Mouse (Mus musculus) 416B (cell line): ENCODE measurements around the gene Arhgef17.

Experiments
- DNase-seq: peaks from one replicate; pipeline ENCODE4 v3.0.0; 2011; ENCODE audit warnings: low read depth

Arhgef17 gene

DNA sequence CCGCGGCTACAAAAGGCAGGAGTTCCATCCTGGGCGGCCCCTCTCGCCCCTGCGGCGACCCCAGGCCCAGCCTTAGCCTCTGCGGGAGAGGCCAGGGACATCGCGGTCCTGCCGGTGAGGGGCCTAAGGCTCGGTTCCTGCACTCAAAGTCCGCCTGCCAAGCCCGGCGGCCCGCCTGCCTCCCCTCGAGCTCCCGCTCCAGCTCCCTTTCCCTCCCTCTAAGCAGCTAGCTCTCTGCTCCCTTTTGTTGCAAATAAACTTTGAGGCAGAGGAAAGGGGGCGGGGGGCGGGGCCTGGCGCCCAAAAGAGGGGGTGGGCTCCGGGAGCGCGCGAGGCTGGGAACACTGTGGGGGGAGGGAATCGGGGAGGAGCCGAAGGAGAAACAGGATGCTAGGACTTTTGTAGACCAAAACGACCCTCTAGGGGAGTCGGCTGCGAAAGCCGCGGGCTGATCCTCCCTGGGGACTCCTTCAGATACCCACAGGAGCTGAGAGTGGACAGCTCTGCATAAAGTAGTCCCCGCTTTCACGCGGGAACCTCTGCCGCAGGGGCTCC is at the start of gene Arhgef17:
TSS of gene Arhgef17 (minus strand) at position 182 of the 555 bp plus-strand sequence.
- no peak for DNase-seq

DNA sequence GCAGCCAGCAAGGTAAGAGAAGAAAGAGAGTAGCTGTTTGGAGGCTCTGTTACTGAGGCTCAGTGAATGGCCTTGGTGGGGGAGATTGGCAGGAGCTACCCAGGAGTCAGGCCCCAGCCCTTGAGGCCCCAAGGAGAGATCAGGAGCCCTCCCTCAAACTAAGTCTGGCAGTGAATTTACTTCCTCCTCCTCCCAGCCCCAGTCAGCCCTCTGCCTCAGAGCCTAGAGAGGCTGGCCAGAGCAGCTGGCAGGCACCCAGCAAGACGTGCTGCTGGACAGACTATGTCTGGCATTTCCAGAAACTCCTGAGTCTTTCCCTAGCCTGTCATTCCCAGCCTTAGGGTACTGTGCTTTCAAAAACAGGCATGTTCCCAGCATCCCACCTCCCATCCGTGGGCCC is 47.3 kb upstream of the Arhgef17 start:
- peak; percentile 54 for DNase-seq

DNA sequence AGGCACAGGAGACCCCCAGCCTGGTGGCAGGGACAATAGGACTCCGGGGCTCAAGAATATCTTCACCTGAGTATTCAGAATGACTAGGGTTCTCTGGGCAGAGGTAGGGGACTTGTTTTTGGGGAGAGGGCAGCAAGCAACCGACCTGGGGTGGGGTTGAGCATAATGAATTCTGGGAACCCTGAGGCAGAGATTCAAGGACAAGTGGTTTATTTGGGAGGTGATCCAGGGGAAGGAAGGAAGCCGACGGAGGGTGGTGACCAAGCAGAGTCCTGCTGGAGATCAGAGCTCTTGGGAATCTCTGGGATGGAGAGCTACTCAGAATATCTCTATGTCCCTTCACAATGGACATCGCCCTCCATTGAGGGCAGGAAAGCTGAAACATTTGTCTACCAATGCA is 46.3 kb upstream of the Arhgef17 start:
- no peak for DNase-seq

DNA sequence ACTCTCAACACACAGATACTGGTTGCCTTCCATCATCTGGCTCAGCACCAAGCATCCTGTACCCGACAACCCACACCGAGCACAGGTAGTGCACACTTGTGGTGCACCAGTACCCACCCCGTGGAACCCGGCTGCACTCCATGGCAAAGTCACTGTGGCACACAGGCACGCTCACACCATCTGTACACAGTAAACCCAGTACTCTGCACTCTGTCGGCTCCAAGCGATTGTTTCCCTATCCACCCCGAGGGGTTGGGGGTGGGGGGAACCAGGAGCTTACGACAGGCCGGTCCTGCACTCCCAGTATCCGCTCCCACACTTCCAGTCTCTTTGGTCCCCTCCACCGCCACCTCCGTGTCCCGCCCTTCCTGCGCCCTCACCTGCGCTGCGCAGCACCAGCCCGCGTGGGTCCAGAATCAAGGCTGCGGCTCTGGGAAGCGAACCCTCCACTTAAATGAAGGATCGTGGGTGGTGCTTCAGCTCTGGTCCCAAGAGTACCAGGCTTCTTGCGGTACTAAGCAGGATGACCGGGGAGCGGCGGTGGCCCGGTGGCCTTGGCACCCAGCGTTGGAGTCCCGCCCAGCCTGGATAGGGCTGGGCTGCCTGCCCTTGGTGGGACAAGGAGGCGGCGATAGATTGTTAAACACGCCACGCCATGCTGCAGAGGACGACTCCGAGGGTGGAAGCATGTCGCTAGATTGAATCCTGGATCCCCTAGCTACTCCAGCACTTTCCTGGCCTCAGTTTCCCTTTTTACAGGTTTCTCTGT is 42.4 kb upstream of the Arhgef17 start, which contains the start of gene P2ry6:
TSS of gene P2ry6 (minus strand) at position 515 of the 769 bp plus-strand sequence.
- no peak for DNase-seq

DNA sequence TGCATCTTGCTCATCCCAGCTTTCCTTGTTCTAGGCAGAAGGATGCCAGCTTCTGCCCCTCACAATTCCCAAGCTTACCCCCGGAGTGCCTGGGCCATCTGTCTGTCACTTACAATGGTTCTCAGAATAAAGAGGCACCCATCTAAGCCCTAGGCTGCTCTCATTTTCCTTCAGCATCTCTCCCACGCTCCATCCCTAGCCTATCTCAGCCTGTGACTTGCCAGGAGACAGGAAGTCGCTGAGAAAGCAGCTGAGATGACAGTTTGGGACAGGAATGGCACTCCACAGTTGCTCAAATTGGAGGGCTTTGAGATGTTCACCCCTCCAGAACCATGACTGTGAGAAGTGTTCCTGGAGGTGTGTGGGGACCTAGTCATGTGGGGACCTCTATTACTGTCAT is 41.0 kb upstream of the Arhgef17 start:
- no peak for DNase-seq

DNA sequence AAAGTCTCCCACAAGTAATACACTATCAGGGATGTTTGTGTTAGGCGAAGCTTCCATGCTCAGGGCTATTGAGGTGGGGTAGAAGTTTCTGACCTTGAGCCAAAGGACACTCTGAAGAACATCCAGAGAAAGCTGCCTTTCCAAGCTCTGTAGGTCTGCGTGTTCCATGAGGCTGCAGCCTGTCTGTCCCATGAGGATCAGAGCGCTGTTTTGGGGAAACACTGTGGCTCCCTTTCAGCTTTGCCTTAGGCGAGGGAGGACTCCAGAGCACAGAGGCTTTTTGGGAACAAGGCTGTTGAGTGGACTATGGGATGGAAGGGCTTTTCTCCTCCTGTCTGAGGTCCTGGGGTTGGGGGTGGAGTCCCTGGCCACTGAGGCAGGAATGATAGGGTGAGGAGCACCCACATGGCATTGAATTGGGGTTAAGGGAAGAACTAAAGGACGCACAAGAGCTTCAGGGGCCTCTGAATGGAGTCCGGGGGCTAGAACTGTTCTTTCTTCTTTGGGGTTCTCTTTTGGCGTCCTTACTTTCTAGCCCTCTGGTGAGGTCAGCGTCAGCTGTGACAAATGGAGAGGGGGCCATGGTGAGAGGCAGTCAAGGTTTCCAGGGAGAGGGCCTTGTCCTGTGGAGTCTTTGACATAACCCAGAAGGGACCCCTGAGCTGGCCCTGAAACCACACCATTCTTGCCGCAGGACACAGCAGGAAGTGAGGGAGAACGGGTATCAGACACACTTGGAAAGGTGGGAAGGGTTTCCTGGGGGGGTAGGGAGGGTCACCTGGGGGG is 37.2 kb upstream of the Arhgef17 start:
- no peak for DNase-seq

DNA sequence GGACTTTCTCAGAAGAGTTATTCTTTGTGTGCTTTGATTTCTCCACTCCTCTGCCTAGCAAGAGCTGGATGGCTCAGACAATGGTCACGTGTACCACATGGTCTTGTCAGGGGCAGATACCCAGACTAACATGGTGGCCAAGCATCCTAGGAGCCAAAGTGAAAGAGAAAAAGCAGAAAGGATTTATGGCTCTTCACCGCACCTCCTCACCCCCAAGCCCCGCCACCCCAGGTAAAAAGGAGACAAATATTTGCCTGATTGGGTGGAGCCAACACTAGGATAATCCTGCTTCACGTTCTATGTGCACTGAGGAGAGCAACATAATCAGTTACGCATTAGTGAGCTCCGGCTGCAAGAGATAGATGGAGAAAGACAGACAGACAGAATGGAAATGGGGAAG is 36.5 kb upstream of the Arhgef17 start:
- DNase-seq, result no peak

DNA sequence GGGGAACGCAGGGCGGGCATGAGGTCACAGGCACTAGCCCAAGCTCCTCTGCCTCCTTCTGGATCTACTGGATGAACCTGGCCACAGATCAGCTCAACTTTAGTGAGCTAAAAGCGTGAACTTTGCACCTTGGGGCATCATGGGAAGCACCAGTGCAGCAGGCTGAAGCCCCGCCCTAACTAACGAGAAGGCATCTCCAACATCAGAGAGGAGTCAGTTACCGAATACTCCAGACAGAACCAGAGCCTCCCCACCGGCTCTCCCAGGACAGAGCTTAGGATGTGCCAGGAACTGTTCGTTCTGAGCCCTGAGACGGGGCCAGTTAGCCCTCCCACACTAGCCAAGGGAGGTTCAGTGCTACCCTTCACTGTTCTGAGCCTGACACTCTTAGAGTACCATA is 35.9 kb upstream of the Arhgef17 start:
- no peak for DNase-seq

DNA sequence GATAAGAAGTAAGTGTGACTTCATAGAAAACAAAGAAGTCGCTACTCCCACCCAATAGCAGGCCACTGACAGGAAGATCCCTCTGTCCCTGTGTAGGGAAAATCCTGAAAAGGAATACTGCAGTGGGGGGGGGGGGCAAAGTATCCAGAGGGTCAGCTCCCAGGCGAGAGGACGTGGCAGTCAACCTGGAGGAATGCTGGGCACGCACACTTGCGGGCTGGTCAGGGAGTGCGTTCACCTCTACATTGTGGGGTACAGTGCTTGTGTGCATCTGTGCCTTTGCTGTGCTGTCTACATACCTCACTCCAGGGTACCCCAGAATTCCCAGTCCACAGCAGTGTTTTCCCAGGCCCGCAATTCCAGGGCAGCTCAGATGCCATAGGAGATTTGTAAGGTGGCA is 34.1 kb upstream of the Arhgef17 start:
- DNase-seq, result no peak

DNA sequence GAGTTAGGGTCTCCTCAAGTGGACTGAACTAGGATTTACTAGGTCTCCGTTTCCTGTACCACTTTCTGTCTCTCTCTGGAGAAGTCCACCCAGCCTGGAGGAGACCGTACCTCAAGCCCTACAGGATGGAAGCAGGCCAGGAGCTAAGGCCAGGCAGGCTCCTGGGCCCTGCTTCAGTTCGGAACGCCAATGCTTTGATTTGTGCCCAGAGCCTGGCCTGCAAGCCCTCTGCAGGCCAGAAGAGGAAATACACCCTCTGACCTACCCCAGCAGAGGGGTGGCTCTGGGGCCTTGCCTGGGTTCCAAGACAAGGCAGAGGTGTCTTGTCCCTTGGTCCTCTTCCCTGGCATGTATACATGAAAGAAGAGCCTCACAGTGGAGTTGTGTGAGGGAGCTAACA is 33.2 kb upstream of the Arhgef17 start:
- peak; percentile 48 for DNase-seq

DNA sequence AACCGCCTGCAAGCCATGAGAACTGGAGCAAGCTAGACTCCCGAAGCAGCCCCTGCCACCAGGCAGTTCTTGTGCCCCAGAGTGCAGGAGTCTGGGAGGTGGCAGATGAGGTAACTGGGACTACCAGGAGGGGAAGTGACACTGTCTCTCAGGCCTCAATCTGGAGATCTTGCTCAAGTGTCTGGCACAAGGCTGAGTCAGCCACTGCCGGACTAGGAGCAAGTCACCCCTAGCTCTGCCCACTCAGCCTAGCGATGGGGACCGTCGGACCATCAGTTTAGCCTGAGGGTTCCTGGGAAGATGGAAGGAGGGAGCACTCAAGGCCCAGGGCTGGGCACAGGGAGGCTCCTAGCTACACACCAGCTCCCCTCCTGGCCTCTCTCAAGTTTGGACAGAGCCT is 32.3 kb upstream of the Arhgef17 start:
- peak; percentile 82 for DNase-seq

DNA sequence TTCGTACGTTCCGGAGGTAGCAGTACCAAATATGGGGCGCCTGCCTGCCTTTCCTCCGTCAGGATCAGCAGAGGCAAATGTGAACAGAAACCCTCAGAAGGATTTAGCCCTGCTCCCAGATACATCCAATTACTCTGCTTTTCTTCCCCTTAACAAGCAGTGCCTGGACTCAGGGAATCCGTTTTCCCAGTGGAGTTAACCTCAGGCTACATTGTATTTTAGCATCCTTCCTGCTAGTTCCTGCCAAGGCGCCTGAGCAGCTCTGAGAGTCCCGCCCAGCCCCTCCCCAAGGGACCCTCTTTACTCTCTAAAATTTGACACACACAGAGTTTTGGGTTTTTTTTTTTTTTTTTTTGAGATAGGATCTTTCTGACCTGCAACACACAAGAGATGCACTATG is 31.5 kb upstream of the Arhgef17 start:
- no peak for DNase-seq

DNA sequence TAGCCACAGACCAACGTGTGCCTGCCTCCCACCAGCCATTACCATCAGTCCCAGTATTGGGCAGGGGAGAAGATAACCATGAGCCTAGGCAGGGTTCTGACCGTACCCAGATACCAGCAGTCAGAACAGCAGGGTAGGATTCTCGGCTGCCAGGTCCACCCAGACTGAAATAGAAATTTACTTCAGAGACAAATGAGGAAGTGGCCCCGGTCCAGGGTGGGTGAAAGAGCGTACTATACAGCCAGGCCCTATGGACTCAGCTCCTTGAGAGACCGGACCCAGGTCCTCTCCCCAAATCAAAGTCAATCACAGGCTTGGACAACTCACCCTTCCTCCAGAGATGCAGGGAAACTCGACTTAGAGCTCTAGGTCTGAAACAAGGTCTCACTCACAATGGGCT is 29.2 kb upstream of the Arhgef17 start:
- DNase-seq, result no peak

DNA sequence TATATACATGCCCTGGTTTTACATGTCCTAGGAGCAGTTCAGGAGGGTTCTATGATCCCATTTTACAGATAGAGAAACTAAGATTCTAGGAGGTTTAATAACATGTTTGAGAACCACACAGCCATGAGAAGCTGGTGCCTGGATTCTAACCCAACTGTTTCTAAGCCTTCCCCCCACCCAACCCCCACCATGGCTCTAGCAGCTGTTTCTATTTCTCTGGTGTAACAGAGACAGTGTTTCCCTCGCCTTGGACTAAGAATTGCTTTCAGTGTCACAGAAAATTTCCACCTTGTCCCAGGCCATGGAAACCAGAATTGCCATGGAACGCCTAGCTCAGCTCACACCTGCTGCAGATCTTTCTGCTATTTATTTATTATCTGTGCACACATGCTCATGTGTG is 28.6 kb upstream of the Arhgef17 start:
- no peak for DNase-seq

DNA sequence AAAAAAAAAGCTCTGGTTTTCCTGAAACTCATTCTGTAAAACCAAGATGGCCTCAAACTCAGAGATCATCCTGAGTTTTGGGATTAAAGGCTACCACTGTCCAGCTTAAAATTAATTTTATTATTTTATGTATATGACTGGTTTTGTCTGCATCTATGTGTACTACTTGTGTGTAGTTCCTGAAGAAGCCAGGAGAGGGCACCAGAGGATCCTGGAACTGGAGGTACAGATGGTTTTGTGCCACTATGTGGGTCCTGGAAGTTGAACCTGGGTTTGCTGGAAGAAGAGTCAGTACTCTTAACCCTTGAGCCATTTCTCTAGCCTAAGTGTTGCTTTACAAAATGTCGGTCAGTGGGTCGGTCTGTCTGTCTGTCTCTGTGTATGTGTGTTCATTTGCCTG is 26.5 kb upstream of the Arhgef17 start:
- DNase-seq, result peak; percentile 62

DNA sequence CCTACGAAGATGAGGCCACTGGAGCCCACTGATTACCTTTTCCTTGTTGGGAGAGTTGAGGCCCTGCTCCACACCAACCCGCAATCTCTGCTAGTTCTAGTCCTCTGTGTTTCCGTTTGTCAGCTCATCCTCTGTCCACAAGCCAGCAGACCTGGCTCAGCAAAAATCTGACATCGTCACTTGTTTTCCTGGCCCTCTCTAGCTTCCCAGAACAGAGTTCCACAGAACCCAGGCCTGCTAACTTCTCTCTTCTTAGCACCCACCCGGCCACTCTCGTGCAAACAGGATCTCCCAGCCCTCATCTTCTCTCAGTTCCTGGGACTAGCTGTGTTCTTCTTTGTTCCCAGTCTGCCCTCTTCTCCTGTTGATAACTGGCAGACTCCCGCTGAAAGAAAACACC is 20.8 kb upstream of the Arhgef17 start:
- no peak for DNase-seq

DNA sequence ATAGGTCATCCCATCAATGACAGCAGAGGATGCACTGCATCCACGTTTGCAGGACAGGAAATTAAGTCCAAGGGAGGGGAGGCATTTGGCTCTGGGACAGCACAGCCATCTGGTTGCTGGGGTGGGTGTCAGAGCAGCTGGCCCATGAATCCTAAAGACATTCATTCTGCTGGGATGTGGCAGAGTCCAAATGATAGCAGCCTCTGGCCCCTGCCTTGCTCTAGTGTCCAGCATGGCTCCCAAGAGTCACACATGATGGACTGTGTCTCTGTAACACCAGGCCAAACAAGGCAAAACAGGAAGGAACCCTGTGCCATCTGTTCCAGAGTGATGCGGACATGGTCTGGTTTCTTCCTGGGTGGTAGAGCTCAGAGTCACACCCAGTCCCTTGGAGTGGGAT is 20.0 kb upstream of the Arhgef17 start:
- no peak for DNase-seq

DNA sequence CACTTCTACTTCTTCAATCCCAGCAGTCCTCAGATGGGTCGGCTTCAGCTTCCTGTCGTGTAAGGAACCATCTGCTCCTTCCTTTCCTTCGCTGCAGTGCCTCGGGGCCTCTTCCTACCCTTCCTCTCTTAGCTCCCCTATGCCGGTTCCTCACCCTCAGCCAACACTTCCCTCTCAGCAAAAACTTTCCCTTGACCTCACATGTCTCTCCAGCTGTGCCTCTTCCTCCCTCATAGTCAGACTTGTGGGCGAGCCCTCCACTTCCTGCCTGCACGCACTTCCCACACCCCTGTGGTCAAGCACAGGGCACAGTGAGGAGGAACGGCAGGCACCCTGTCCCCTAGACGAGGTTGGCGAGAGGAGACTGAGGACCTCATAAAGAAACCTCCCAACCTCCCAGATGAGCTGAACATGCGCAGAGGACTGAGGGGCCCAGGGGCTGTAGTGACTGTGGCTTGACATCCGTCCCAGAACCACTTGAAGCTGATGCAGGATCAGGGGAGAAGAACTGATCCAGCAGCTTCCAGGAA is 18.6 kb upstream of the Arhgef17 start:
- DNase-seq, result peak; percentile 83

DNA sequence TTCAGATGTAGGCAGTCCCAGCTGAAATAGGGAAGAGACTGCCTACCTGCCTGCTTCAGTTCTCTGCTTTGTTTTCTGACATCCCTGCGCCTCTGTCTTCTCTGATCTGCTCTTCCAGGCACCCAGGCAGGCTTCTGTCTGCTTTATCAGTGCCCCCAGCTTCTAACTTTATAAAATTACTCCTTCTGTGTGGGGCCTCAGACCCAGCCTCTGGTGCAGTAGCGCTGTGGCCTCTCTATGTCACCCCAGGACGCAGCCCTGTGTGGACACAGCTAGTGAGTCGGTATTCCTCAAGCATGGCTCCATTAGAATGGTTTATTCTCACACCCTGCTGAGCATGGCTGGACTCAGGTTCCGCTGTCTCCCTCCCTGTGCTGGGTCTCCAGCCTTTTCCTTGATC is 18.1 kb upstream of the Arhgef17 start:
- no peak for DNase-seq

DNA sequence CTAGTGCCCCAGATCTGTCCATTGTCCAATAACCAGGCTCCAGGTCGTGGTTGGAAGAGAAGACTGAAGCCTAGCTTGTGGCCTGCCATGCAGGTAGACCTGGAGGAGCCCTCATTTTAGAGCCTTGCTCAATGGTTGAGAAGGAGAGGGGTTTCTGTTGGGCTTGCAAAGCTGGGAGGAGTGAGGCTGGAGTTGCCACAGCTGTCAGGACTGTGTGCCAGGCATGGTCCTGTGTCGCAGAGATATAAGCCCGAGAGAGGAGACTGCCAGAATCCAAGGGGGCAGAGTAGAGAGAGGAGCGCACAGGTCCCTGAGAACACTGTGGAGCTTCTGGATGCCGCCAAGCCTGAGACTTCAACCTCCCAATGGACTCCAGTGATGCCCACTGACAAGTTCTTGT is 12.8 kb upstream of the Arhgef17 start:
- no peak for DNase-seq

DNA sequence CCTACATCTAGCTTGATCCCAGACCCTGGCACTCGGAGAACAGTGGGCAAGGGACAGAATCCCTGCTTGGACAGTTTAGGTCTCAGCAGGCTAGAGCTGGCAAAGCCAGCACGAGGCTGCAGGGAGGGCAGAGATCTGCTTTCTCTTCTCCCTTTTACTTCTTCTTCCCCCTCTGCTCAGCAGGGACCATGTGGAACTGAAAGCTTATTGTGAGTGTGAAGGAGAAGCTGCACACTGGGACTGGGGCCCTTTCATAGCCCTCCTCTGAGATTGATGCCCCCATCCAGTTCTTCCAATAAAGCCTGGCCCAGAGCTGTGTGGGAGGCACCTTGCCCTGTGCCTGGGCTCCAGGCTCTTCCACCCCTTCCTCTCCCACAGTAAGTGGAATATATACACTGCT is 12.4 kb upstream of the Arhgef17 start:
- no peak for DNase-seq

DNA sequence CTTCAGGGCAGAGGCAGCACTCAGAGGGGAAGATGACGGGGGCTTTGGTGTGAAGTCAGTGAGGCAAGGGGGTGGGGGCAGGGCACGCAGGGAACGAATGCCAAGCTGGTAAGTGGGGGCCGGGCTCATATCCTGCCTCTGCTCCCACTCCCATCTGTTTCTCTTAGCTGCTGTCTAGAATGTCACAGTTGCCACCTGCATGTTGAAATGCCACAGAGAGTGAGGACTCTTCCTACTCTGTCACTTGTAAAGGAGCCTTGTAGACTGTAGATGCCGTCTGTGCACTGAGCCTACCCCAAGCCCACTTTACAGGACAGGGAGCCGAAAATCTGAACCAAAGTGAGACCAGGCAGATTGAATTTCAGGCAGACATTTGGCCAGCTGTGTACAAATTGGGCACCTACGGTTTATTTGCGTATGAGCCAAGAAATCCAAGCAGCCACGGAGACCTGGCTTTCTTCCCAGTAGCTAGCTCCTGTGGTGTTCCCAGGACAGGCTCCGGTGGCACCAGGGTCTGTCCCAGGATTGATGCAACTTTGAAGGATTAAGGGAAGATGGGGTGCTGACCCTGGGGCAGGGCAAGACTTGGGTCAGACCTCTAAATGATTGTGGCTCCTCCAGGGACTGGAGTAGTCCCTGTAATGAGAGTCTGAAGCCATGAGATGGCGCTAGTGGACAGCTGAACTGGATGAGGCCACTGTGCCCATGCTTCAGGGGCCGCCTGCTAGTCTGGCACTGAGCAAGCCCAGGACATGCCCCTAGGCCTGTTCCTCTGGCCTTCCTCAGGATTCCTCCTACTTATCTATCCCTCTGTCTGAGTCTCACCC is 11.1 kb upstream of the Arhgef17 start:
- peak; percentile 87 for DNase-seq
